Mouse (Mus musculus) cerebellum, postnatal 4 days (tissue): ENCODE measurements around the gene Gm20388.

Experiments used
- DNase-seq, 2 experiments: peaks; one replicate each; pipeline ENCODE4 v3.0.0; 2022; ENCODE audit warnings: low spot score in 2 of 2, mixed read lengths in 1 of 2

Gene Gm20388

DNA sequence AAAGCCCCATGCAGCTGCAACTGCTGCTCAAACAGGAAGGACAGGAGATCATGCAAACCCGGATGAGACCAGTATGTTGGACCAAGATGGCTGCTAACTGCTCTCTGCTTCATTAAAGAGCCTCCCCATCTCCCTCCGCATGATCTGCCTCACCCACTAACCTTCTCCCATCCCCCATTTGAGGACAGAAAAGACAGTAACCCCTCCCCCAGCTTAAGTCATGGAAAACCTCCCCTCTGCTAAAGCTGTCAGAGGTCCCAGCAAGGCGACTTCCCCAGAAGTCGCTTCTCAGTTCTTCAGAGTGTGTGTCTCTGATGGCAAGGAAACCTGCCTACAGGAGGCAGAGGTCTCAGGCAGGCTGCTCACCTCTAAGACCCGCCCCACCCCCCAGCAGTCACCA, 1777.9 kb downstream of the Gm20388 start:
- DNase-seq = no peak

DNA sequence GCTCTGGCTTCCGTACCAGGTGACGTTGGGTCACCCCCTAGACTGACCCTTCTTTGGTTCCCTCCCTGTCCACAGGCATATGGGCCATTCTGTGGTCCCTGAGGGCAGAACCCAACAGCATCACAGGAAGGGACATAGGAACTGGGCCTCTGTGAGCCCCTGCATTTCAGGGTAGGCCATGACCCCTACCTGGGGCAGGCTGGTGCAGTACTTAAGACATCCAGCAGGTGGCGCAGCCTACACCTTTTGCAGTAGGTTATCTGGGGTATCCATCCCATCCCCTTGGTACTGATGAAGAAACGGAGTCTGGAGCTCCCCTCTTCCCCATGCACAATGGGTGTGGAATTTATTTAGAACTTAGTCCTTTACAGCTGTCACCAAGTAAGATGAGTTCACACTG, 1783.8 kb downstream of the Gm20388 start:
- peak in 1 of 2 experiments; percentile 61 for DNase-seq

DNA sequence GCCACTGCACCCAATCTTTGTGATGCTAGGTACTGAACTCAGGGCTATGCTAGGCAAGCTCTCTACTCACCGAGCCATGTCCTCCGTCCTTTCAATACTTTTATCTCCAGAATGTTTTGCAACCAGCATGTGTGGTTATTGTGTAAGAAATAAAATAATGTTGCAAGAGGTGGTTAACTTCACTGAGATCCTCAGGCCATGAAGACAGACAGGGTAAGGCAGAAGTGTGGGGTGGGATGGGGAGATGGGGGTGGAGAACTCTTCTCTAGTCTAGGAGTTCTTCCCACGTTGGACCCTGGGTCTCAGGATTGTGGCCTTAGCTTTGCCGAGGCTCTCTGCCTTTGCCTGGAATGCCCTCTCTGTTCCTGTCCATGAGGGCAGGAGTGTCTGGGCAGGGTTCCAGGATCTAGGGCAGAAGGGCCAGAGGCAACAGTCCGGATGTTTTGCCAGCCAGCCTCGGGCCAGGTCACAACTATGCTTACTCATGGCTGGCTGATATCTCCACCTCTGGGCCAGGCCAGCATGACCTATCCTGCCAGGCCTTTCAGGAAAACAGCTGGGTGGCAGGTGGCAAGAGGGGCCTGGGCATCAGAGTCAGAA, 1785.0 kb downstream of the Gm20388 start:
- DNase-seq = no peak

DNA sequence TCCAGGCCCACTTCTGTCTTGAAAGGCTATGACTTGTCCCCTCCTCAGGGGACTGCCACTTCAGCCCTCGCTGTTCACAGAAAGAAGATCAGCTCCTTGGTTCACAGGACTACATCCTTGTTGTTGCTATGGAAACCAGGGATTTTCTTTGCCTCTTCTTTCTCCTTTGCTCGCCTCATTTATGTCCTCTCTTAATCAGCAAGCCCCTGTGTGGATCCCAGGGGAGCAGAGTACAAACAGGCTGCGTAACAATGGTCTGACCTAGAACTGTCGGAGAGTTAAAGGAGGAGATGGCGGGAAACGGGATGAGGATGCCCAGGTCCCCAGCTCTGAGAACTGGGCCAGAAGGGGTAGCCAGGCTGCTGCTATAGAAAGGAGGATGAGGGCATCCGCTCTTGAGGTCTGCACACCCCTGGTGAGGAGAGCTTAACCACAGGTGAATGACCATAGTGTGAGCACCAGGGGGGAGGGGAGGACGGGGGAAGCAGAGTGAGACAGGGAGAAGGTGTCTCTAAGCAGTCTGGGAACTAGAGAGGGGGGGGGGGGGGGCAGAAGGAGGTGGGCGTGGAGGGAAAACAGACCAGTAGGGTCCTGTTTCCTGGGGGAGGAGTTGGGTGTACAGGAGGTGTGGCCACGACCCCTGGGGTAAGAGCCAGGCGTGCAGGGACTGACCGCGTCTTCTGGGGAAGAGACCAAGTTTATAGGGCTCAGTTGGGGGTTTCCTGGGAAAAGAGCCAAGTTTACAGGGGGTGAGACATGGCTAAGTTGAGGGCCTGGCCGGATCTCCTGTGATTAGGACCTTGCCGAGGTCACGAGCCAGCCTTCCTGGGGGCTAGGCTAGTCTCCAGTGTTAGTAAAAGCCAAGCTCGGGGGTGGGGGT, 1787.3 kb downstream of the Gm20388 start:
- no peak for DNase-seq

DNA sequence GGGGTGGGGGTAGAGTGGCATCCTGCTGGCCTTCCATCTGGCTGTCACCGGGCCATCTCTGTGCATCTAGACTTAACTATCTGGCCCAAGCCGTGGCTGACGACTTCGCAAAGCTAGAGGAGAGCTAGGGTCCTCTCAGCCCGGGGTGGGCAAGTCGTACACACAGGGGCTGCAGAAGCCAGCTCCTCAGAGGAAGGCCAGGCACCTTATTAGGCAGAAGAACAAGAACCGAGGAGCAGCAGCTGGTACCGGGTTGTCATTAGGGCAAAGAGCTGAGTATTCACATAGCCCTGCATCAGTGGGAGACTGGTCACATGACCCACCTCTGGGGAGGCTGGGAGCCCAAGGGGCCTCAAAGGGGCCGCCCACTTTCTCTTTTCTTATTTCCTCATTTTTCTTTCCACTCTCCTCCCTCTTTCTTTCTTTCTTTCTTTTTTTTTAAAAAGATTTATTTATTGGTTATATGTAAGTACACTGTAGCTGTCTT, 1788.0 kb downstream of the Gm20388 start:
- DNase-seq = no peak

DNA sequence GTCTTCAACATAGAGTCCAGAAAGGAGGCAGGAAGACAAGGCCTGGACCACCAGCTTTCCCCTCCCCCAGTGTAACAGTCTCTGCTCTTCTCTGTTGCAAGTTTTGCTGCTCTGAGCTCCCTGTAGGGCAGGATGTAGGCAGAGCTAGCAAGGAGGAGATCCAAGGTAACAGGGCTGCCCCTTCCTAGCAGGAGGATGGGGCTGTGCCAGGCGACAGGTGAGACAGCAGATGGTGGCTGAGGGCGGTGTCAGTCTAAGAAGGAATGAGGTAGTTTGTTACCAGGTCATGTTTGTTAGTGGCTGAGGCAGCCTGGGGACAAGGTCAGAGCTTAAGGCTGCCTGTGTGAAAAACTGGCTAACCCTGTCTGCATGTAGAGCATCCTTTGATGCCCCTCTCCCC, 1789.3 kb downstream of the Gm20388 start:
- no peak for DNase-seq

DNA sequence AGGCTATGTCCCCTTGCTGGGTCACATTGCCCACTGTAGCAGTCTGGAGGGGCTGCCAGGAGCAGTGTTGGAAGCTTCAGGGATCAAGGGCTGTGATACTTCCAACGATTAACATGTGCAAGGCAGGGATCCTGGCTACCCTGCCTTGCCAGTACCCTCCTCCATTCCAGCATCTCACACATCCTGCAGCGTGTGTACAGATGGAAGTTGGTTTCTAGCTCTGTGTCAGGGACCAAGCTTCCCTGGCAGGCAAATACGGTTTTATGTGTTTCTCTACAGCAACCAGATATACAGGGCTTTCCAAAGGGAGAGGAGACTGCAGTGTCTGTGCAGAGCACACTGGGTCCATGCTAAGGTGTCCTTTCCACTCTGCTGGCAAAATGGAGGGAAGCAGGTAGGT, 1794.5 kb downstream of the Gm20388 start:
- no peak for DNase-seq

DNA sequence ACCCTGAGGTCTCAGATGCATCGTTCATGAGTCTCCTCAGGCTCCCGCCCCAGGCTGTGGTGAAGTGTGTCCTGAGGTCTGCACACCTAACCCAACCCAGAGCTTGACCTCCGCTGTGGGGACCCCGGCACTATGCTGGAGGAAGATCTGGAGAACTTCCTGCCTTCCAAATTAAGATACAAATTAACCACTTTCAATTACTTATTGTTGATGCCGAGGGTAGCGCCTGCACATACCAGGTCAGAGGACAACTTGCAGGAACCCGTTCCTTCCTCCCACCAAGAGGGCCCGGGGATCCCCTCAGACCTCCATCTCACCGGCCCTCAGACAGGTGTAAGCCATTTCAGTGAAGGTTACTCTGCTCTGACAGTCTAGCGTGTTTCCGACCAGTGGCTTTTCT, 1796.3 kb downstream of the Gm20388 start:
- DNase-seq = no peak

DNA sequence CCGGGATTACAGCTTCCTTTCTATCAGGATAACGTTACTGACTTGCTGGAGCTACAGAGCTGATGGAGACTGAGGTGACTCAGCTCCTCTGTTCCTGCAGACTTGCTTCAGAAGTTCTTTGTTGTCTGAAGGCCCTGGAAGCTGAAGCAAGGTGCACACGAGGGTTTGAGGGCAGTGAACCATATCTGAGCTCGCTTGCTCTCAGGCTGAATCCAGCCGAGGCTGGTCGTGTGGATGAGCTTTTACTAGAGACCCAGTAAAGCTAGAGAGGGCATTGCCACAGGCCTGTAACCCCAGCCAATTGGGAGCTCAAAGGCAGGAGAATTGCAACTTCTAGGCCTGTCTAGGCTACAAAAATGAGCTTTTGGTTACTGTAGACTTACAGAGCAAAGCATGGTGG, 1797.8 kb downstream of the Gm20388 start:
- no peak for DNase-seq

DNA sequence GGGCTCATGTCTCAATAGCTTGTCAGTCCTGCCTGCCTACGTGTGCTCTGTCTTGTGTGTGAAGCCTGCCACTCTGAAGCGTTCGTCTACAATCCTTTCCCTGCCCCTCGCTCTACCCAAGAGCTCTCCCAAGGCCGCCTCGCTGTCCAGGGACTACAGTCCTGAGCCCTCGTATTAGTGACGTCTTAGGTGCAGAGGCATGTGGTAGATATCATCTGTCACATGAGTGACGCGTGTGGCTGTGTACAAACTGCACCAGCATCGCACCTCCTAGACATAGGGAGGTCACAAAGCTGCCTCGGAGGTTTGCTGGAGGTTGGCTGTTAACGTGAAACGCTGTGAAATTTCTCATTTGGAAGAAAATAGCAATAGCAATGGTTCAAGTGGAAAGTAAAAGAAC, 1806.9 kb downstream of the Gm20388 start:
- no peak for DNase-seq

DNA sequence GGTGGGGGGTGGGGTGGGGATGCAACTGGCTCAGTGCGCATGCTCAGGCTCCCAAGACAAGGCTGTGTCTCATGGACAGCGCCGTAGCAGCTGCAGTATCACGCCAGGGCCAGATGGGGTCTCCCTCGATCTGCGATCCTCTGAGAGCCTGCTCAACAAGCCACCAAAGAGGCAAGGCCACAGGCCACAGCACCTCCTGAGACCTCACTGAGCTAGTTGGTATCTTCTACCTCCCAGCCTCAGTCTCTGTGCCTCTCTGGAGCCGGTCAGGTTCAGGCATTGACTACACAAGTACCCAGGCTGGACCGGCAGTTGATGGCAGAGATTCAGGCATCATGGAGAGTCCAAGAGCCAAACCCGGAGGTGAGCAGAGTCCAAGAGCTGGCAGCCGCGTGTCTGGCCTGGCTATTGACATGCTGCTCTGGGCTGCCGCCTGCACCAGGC, 1807.4 kb downstream of the Gm20388 start:
- DNase-seq = peak; percentile 83 to 95

DNA sequence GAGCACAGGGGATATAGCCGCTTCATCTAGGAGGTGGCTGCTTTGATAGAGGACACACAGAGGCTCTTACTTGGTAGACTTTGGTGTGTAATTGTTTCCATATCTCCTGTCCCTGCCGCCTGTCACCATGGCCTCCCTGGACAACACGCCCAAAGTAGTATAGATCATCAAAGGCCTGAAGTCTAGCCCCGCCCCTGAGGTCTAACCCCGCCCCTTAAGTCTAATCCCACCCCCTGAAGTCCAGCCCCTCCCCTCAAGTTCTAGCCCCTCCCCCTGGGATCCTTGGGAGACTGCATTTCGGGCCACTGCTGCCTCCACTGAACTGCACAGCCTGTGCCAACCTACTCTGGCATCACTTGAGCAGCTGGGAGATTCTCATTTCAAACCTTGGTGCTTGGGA, 1808.3 kb downstream of the Gm20388 start:
- no peak for DNase-seq

DNA sequence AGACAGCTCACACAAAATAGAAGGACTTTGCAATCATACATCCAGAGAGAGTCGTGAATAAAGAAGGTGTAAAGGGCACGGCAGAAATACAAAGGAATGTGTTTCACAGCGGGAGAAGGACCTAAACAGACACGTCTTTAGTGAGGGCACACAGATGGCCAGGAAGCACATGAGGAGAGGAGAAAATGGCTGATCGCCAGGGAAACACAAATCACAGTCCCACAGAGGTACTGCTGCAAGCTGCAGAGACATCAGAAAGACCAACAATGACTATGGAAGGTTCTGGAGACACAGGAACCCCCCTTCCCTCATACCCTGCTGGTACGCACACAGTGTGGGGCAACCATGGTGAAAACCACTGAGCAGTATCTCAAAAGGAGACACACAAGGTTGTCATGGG, 1810.4 kb downstream of the Gm20388 start:
- DNase-seq = no peak

DNA sequence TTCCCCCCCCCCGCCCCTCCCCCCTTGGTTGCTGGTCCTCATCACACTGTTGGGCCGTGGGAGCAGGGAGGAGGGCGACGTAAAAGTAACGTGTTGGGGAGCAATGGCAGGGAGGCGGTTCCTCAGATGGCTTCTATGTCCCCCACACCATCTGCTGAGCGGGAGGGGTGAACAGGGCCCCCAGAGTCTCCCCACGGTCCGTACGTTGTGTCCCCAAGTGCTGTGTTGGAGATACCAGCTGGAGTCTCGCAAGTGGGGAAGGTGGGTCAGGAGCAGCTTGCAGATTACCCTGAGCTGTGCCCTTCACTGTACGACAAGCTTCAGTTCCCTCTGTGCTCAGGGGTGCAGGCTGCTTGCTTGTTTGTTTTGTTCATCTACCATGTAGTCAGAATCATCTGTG, 1813.2 kb downstream of the Gm20388 start:
- DNase-seq = no peak

DNA sequence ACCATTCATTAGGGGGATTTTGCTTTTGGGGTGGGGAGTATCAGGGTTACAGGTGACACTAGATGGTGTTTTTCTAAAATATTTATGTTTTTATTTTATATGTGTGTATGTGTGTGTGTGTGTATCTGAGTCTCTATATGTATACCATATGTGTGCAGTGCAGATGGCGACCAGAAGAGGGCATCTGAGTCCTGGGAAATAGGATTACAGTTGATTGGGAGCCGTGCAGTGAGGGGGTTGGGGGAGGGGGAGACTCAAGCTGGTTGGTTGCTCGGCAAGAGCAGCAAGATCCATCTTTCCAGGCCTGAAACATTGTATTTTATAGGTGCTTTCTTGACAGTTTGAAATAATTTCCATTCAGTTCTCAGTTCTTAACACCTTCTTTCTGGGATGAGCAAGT, 1816.5 kb downstream of the Gm20388 start:
- no peak for DNase-seq

DNA sequence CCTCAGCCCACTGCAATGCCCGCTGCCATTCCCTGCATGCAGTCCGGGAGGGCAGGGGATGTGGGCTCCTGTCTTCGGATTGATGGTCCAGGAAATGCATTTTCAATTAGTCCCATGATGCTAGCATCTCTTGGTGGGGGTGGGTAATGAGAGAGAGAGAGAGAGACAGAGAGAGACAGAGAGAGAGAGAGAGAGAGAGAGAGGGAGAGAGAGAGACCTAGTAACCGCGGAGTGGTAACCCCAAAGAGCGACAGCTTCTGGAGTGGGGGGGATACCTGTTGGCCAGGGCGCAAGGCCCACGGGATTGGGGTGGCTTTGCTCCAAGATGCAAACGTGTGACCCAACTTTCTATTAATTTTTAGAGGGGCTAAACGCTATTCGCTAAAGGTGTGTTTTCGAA, 1818.7 kb downstream of the Gm20388 start, which contains the start of gene Jph3:
TSS of gene Jph3 (plus strand) at position 301 of the 400 bp plus-strand sequence.
- no peak for DNase-seq

DNA sequence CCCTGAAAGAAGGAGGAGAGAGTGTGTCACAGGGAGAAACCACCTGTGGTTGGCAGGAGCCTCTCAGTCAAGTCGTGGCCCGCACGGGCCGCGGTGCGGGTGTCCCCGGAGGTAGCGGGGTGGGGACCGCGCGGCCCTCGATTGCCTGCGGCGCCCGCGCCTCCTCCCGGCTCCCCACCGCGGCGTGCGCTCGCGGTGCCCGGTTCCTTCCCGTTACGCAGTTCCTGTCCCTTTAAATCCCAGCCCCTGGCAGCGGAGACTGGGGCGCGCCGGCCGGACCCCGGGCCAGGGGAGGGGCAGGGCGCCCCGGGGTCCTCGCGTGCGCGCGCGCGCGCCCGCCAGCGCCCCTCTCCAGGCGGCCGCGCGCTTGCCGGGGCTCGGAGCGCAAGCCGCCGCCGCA, 1819.1 kb downstream of the Gm20388 start:
- DNase-seq = no peak

DNA sequence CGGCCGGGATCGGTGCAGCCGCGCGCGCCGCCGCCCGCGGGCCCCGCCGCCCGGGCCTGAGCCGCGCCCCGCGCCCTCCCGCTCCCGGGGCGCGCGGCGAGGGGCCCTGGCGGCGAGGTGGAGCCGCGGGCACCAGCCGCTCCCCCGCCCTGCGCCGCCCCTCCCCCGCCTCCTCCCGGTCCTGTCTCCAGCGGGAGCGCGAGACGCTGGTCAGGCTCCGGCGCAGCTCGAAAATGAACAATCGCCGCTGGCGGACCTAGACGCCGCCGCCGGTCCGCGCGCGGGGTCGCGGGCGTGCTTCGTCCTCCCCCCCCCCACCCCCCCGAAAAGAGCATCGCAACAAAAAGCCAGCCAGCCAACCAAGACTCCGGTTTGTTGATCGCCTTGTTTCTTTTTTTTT, 1819.5 kb downstream of the Gm20388 start:
- DNase-seq = no peak

DNA sequence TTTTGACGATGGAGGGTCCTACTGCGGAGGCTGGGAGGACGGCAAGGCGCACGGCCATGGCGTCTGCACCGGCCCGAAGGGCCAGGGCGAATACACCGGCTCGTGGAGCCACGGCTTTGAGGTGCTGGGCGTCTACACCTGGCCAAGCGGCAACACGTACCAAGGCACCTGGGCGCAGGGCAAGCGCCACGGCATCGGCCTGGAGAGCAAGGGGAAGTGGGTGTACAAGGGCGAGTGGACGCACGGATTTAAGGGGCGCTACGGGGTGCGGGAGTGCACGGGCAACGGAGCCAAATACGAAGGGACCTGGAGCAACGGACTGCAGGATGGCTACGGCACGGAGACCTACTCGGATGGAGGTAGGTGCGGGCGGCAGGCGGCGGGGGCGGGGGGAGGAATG, 1820.0 kb downstream of the Gm20388 start:
- no peak for DNase-seq

DNA sequence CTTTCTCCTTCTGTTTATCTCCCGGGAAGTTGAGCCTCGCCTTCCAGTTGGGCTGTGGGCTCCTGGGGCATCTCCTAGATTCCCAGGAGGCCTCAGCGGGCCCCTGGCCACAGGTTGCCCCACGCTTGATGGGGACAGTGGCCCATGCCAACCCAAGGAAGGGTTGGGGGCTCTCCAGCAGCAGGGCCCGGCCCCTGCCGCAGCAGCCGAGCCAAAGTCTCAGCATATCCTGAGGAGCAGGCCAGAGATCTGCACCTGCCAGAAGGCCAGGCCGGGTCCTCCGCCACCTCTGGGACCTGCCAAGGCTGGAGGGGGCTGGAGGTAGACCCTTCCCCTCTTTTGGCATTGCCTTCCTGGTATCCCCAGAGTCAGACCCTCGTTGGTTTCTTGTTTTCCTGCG, 1820.4 kb downstream of the Gm20388 start:
- DNase-seq = no peak

DNA sequence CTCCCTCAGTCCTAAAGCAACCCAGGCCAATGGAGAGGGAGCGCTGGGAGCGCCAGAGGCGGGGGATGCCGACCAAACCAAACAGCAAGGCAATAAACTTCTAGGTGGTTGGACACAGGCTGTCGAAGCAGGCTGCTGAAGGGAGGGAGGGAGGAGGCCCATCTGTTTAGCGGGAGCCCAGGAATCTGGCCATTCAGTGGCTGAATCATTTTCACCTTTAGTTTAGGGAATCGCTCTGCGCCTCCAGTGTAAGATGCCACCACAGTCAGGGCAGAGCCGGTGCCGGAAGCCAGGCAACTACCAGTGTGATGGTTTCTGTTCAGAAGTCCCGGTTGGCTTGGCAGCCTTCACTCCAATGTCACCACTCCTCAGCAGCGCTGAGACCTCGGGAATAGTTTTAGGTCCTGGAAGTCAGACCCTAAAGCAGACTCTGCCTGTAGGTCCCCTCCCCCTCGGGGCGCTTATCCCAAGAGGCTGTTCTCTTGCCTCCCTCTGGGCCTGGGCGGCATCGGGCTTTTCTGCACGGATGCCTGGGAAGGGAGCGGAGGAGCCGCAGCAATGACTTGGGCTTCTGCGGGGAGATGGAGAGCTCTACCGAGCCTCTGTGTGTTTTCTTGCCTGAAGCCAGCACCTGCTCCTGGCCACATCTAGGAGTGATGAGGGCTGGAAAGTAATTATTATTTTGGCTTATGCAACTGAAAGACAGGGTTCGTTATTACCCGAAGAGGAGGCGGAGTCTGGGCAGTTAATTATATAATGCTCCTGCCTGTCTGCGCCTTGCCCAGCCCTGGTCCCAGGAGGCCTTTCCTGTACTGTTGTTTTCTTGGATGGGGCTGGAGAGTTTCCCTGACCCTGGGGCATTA, 1821.1 kb downstream of the Gm20388 start:
- peak in 1 of 2 experiments; percentile 34 for DNase-seq

DNA sequence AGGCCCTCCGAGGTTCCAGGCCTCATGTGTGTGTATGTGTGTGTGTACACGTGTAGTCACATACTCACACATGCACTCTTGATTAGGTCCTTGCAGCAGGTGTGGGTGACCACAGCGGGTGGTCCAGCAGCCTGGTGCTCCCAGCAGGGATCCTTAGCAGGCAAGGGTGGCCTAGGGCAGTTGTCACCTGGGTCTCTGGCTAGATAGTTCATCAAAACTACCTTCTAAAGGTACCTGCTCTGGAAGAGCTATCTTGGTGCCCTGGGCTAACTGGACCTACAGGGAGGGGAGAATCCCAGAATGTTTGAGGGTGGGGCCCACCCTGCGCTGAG, 1821.7 kb downstream of the Gm20388 start:
- DNase-seq = no peak
